Mouse (Mus musculus) heart, embryonic 14.5 days (tissue): ENCODE data around the gene Slc28a2. TPM values are rescaled to one million over a fixed set of nuclear protein-coding genes. Genes with fewer than 3 reads are reported as not detected.
"Not testable (repeated sequence)": the region's sequence is repeated elsewhere in the genome, so short reads cannot be mapped to it uniquely, and the experiment has no call there.

ENCODE experiments used
- ATAC-seq: fragments of 200-750 bp; cut with Nextera tagmentation; 2 replicates; pipeline ENCODE4 v1.8.0; 2017; ENCODE audit warnings: low read depth, moderate TSS enrichment; ENCODE audit not compliant: insufficient number of reproducible peaks, insufficient read depth, low FRiP score
- H3K27ac ChIP-seq, 2 experiments: fragments of 200-500 bp in 1 of 2; fragments of 300-500 bp in 1 of 2; sonication (generic) in 1 of 2; replicated peaks in 1 of 2; 2 replicates each; pipeline ENCODE4 v1.5.1; 2012 to 2014; ENCODE audit warnings: low read depth in 2 of 2, low read length in 2 of 2, control low read depth in 1 of 2, mild to moderate bottlenecking in 1 of 2, mixed read lengths in 1 of 2; ENCODE audit not compliant: control insufficient read depth in 1 of 2, insufficient read depth in 1 of 2
- H3K27me3 ChIP-seq: fragments of 300-500 bp; sonication (generic); 2 replicates; pipeline ENCODE4 v1.6.1; 2014; ENCODE audit warnings: mild to moderate bottlenecking, low read length, control low read depth; ENCODE audit not compliant: control insufficient read depth, insufficient read depth
- H3K36me3 ChIP-seq: fragments of 300-500 bp; sonication (generic); 2 replicates; pipeline ENCODE4 v1.6.1; 2014; ENCODE audit warnings: mild to moderate bottlenecking, control low read depth, low read length, mixed read lengths; ENCODE audit not compliant: control insufficient read depth, insufficient read depth
- H3K4me1 ChIP-seq, 2 experiments: fragments of 200-500 bp in 1 of 2; fragments of 300-500 bp in 1 of 2; sonication (generic) in 1 of 2; 2 replicates each; pipeline ENCODE4 v1.6.1; 2012 to 2014; ENCODE audit warnings: low read length in 2 of 2, control low read depth in 1 of 2, mixed read lengths in 1 of 2; ENCODE audit not compliant: control insufficient read depth in 2 of 2, insufficient read depth in 2 of 2
- H3K4me2 ChIP-seq: fragments of 300-500 bp; sonication (generic); 2 replicates; pipeline ENCODE4 v1.6.1; 2014; ENCODE audit warnings: mild to moderate bottlenecking, low read length
- H3K4me3 ChIP-seq, 2 experiments: fragments of 200-500 bp in 1 of 2; fragments of 300-500 bp in 1 of 2; sonication (generic) in 1 of 2; 2 replicates each; pipeline ENCODE4 v1.5.1; 2012 to 2014; ENCODE audit warnings: low read length in 2 of 2, mild to moderate bottlenecking in 2 of 2, control low read depth in 1 of 2, low read depth in 1 of 2, moderate library complexity in 1 of 2; ENCODE audit not compliant: control insufficient read depth in 1 of 2, insufficient read depth in 1 of 2
- H3K9ac ChIP-seq: fragments of 300-500 bp; sonication (generic); 2 replicates; pipeline ENCODE4 v1.6.1; 2014; ENCODE audit warnings: mild to moderate bottlenecking, low read length
- H3K9me3 ChIP-seq: fragments of 300-500 bp; sonication (generic); 2 replicates; pipeline ENCODE4 v1.6.1; 2016; ENCODE audit warnings: low read length, control low read depth; ENCODE audit not compliant: control insufficient read depth
- WGBS: fragments of 180-500 bp; shearing (Covaris S2); extraction: QIAGEN DNeasy Blood & Tissue Kit; methylation state at CpG from one replicate; pipeline ENCODE4 v1.1.7; 2014; 5-methylcytosine and 5-hydroxymethylcytosine counted together
- polyA plus RNA-seq: library from polyadenylated mRNA; unstranded; fragments of >200 nt; fragmentation: Nextera tagmentation; extraction: Ambion mirVana; gene quantifications from 2 replicates; pipeline ENCODE4 v1.2.1, GENCODE M21; 2014

Slc28a2 gene
- 0.47 and 0.58 TPM in 2 replicates for polyA plus RNA-seq

GRCm38 (mm10) chr2:122426200-122426599, at the start of gene Slc28a2:
Gene Slc28a2 (plus strand): TSS chr2:122426477.
- H3K36me3 ChIP-seq, H3K4me3 ChIP-seq, H3K9ac ChIP-seq, H3K4me1 ChIP-seq, ATAC-seq, H3K9me3 ChIP-seq, H3K4me2 ChIP-seq, H3K27ac ChIP-seq, H3K27me3 ChIP-seq: not testable (repeated sequence)
- whole genome bisulfite sequencing, result no CpG with 5 or more reads among the region's 3 CpGs

DNA sequence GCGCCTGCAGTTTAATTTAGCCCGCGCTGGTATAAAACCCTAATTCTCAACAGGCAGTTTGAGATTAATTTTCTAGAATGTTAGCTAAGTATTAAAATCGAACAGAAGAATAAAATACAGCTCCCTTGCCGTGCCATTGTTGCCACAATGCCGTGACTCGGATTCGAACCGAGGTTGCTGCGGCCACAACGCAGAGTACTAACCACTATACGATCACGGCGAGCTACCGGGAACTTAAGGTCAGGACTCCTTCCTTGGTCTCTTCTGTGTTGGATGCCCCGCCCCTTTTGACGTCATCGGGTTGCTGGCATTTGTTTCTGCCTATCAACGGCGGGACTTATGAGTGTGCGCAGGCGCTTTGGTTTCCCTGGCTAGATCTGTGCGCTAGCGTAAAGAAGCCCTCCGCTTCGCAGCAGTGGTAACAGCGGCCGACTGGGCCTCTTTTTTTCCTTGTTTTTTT, 49.0 kb upstream of the Slc28a2 start:
- no peaks in the 10 kb centered on the region for H3K27me3 ChIP-seq
- H3K4me3 ChIP-seq, result peak overlapping the region; percentile 76 to 77
- no peaks in the 10 kb centered on the region for H3K36me3 ChIP-seq
- H3K9me3 ChIP-seq, result no peaks in the 10 kb centered on the region
- H3K27ac ChIP-seq, result peak overlapping the region; percentile 83 to 91; a peak in 3 of 4 replicates
- under 1% methylated on average over 28 of the region's 28 CpGs for WGBS
- peak overlapping the region; percentile 69 for H3K4me2 ChIP-seq
- H3K9ac ChIP-seq, result peak overlapping the region; percentile 81
- peaks cover 6 to 9% of the 10 kb centered on the region in 2 experiments for H3K4me1 ChIP-seq
- peak; percentile 86 for ATAC-seq

DNA sequence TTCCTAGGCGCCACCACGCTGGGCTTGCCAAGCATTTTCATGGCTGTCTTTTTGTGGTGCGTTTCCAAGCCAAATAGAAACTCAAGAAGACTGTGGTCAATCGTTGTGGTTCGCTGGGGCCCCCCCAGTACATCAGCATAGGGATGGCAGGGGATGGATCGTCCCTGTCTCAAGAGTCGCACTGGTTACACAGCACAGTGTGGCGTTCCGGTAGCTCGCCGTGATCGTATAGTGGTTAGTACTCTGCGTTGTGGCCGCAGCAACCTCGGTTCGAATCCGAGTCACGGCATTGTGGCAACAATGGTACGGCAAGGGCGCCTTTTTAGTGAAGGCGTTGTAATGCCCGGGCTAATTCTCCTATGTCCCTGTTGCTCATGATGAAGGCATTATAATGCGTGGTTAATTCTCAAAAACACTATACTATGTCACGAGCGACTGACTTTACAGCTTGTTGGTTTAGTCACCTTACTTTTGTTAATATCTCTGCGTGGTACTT, 48.5 kb upstream of the Slc28a2 start:
- Histone ChIP-seq H3K4me2 (peak overlapping the region; percentile 69), H3K27ac (peak overlapping the region; percentile 83 to 91), H3K4me1 (peaks cover 6 to 9% of the 10 kb centered on the region in 2 experiments), H3K27me3 (no peaks in the 10 kb centered on the region), H3K4me3 (peak overlapping the region; percentile 76 to 77), H3K9me3 (no peaks in the 10 kb centered on the region), H3K36me3 (no peaks in the 10 kb centered on the region), H3K9ac (peak overlapping the region; percentile 81)
- WGBS, result under 1% methylated on average over 26 of the region's 26 CpGs
- peak; percentile 81 for ATAC-seq

- Histone ChIP-seq H3K27ac (peak overlapping the region; percentile 17 to 91; a peak in 1 of 4 replicates), H3K4me2 (peak overlapping the region; percentile 69), H3K4me3 (peak overlapping the region; percentile 19 to 76; a peak in 3 of 4 replicates), H3K27me3 (no peaks in the 10 kb centered on the region), H3K9ac (peak overlapping the region; percentile 81), H3K9me3 (no peaks in the 10 kb centered on the region), H3K4me1 (peaks cover 6 to 9% of the 10 kb centered on the region in 2 experiments), H3K36me3 (no peaks in the 10 kb centered on the region)
- ATAC-seq, result no peak
- 17% methylated on average over 8 of the region's 8 CpGs for WGBS
These were observed 47.6 kb upstream of the Slc28a2 start for GRCm38 (mm10) chr2:122378421-122379291.

DNA sequence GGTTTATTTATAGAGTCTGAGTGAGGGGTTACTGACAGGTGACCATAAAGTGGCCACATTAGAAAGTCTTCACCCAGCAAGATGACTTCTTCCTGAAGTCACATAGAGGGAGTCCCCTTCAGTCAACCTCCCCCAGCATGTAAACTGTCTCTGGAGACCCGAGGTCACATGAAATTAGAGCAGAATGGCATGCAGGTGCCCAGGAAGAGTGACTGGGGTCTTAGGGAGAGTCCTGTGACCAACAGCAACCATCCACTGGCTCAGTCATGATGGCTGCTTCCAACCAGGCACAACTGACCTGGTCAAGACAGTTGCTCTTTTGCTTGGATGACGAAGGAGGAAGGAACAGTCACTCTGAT, 47.0 kb upstream of the Slc28a2 start:
- Histone ChIP-seq H3K9me3 (no peaks in the 10 kb centered on the region), H3K4me1 (peaks cover 6 to 9% of the 10 kb centered on the region in 2 experiments), H3K36me3 (no peaks in the 10 kb centered on the region), H3K4me2 (no peak overlapping the region), H3K27ac (no peak overlapping the region), H3K9ac (no peak overlapping the region), H3K27me3 (no peaks in the 10 kb centered on the region), H3K4me3 (no peak overlapping the region)
- no peak for ATAC-seq
- 42% methylated on average over 2 of the region's 2 CpGs for WGBS

GRCm38 (mm10) chr2:122380768-122381311, 45.4 kb upstream of the Slc28a2 start:
- ATAC-seq, result no peak
- WGBS, result 8% methylated on average over 11 of the region's 11 CpGs
- no peak overlapping the region for H3K27ac ChIP-seq
- H3K27me3 ChIP-seq, result no peaks in the 10 kb centered on the region
- peak overlapping the region; percentile 62 for H3K4me2 ChIP-seq
- H3K36me3 ChIP-seq, result no peaks in the 10 kb centered on the region
- peaks cover 4 to 9% of the 10 kb centered on the region in 2 experiments for H3K4me1 ChIP-seq
- peak overlapping the region; percentile 28 to 29 for H3K4me3 ChIP-seq
- H3K9ac ChIP-seq, result peak overlapping the region; percentile 50; the same call in 1 of the 2 replicates
- H3K9me3 ChIP-seq, result no peaks in the 10 kb centered on the region

GRCm38 (mm10) chr2:122381329-122382103, 44.8 kb upstream of the Slc28a2 start:
- WGBS, result 62% methylated on average over 16 of the region's 16 CpGs
- no peak overlapping the region; a peak in 1 of 4 replicates for H3K4me3 ChIP-seq
- no peak overlapping the region for H3K27ac ChIP-seq
- H3K9ac ChIP-seq, result no peak overlapping the region
- no peaks in the 10 kb centered on the region for H3K9me3 ChIP-seq
- H3K4me2 ChIP-seq, result peak overlapping the region; percentile 62
- H3K4me1 ChIP-seq, result peaks cover 4 to 9% of the 10 kb centered on the region in 2 experiments
- no peaks in the 10 kb centered on the region for H3K36me3 ChIP-seq
- no peak for ATAC-seq
- H3K27me3 ChIP-seq, result no peaks in the 10 kb centered on the region
